Mouse (Mus musculus) embryonic fibroblast, embryonic 13.5 days (primary cell): ENCODE measurements around the gene Gjb3. TPM values are rescaled to one million over a fixed set of nuclear protein-coding genes. Genes with fewer than 3 reads are reported as not detected.

Experiments used
- H3K27ac ChIP-seq: 2 replicates; pipeline ENCODE4 v1.5.1; 2012; ENCODE audit warnings: low read length, control low read depth, inconsistent platforms; ENCODE audit not compliant: insufficient read depth
- H3K4me1 ChIP-seq: 2 replicates; pipeline ENCODE4 v1.6.1; 2011; ENCODE audit warnings: low read length; ENCODE audit not compliant: control insufficient read depth, insufficient read depth
- H3K4me3 ChIP-seq: 2 replicates; pipeline ENCODE4 v1.5.1; 2011; ENCODE audit warnings: mild to moderate bottlenecking, control low read depth, low read length; ENCODE audit not compliant: insufficient read depth
- CTCF ChIP-seq: IDR thresholded peaks from 2 replicates; pipeline ENCODE4 v1.5.1; 2011; ENCODE audit warnings: mild to moderate bottlenecking, control low read depth, low read length, moderate library complexity, borderline replicate concordance; ENCODE audit not compliant: insufficient read depth
- POLR2A ChIP-seq: IDR thresholded peaks from 2 replicates; pipeline ENCODE4 v1.6.1; 2011; ENCODE audit warnings: low read depth, mild to moderate bottlenecking, control low read depth, low read length, moderate library complexity
- polyA plus RNA-seq: library from polyadenylated mRNA; stranded (reverse); fragments of >200 nt; gene quantifications from 2 replicates; pipeline ENCODE4 v1.2.4, GENCODE M21; 2011; ENCODE audit warnings: low read depth; ENCODE audit not compliant: missing spikeins, insufficient read length

Gene Gjb3
- polyA plus RNA-seq, 1 experiment, result 6.6 TPM

DNA sequence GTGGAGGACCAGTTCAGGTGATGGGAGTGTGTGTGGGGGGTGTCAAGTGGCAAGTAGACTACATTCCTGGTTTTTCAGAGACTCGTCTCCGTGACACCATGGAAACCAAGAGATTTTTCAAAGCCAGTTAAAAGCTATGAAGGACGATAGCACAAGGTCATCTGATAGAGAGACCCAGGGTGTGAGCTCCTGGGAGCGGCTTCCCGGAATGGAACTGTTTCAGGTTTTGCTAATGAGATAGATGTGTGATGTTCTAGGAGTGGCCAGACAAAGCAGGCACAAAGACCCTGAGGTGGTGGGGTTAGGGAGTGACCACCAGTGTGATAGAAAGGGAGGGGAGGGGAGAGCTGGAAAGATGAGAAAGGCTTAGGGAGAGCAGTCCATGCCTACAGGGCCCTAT is 14.4 kb upstream of the Gjb3 start:
- no peak for TF ChIP-seq POLR2A
- no peak for TF ChIP-seq CTCF
- Histone ChIP-seq H3K4me3 (no peak overlapping the region), H3K27ac (no peak overlapping the region), H3K4me1 (peaks cover 5% of the 10 kb centered on the region; the same call in 1 of the 2 replicates)

GRCm38 (mm10) chr4:127341372-127341771 is 10.7 kb upstream of the Gjb3 start:
- TF ChIP-seq POLR2A (no peak), CTCF (no peak)

GRCm38 (mm10) chr4:127337668-127338067 is 7.0 kb upstream of the Gjb3 start:
- no peak for TF ChIP-seq POLR2A
- H3K4me3 ChIP-seq, result no peak overlapping the region

More at GRCm38 (mm10) chr4:127341372-127341771, 10.7 kb upstream of the Gjb3 start:
- H3K4me3 ChIP-seq, result no peak overlapping the region
- H3K27ac ChIP-seq, result no peak overlapping the region
- H3K4me1 ChIP-seq, result no peaks in the 10 kb centered on the region

GRCm38 (mm10) chr4:127334870-127335504 is 4.3 kb upstream of the Gjb3 start:
- Histone ChIP-seq H3K4me1 (peaks cover 6% of the 10 kb centered on the region; the same call in 1 of the 2 replicates), H3K27ac (peak overlapping the region; percentile 42; the same call in 1 of the 2 replicates), H3K4me3 (no peak overlapping the region)
- no peak for TF ChIP-seq POLR2A
- TF ChIP-seq CTCF, result no peak

More at GRCm38 (mm10) chr4:127337668-127338067, 7.0 kb upstream of the Gjb3 start:
- Histone ChIP-seq H3K4me1 (peaks cover 3% of the 10 kb centered on the region; the same call in 1 of the 2 replicates), H3K27ac (no peak overlapping the region)

- Histone ChIP-seq H3K4me1 (peaks cover 21% of the 10 kb centered on the region), H3K27ac (no peak overlapping the region), H3K4me3 (no peak overlapping the region)
- no peak for TF ChIP-seq POLR2A
- TF ChIP-seq CTCF, result no peak
These were observed 527 bp upstream of the Gjb3 start for GRCm38 (mm10) chr4:127331171-127331570.

- TF ChIP-seq CTCF (no peak), POLR2A (no peak)
- Histone ChIP-seq H3K4me3 (peak overlapping the region; percentile 25), H3K27ac (peak overlapping the region; percentile 22; the same call in 1 of the 2 replicates), H3K4me1 (peaks cover 18% of the 10 kb centered on the region)
These were observed 893 bp downstream of the Gjb3 start for GRCm38 (mm10) chr4:127329751-127330150.

GRCm38 (mm10) chr4:127329046-127329445 is 1.6 kb downstream of the Gjb3 start:
- Histone ChIP-seq H3K4me1 (peaks cover 18% of the 10 kb centered on the region), H3K4me3 (no peak overlapping the region), H3K27ac (peak overlapping the region; percentile 22; the same call in 1 of the 2 replicates)
- no peak for TF ChIP-seq POLR2A

- peak overlapping the region; percentile 66; the same call in 1 of the 2 replicates for H3K27ac ChIP-seq
- H3K4me3 ChIP-seq, result no peak overlapping the region
- peaks cover 18% of the 10 kb centered on the region for H3K4me1 ChIP-seq
- TF ChIP-seq POLR2A (no peak), CTCF (no peak)
These were observed 2.3 kb downstream of the Gjb3 start for GRCm38 (mm10) chr4:127328378-127328777.

DNA sequence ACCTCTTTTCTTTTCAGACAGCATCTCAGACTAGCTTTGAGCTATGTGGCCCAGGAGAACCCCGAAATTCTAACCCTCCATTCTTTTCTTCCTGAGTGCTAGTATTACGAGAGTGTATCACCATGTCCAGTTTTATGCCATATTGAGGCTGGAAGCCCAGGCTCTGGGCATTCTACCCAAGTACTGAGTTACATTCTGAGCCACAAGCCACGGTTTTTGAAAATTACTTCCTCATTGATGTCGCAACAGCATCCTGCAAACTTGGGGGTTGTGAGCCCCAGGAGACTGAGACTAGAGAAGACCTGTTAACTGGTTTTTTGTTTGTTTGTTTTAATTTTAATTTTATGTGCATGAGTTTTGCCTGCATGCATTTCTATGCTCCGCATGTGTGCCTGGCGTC is 2.9 kb downstream of the Gjb3 start:
- peak overlapping the region; percentile 66 for H3K27ac ChIP-seq
- no peak for TF ChIP-seq POLR2A
- TF ChIP-seq CTCF, result no peak
- peaks cover 18% of the 10 kb centered on the region for H3K4me1 ChIP-seq
- H3K4me3 ChIP-seq, result no peak overlapping the region

DNA sequence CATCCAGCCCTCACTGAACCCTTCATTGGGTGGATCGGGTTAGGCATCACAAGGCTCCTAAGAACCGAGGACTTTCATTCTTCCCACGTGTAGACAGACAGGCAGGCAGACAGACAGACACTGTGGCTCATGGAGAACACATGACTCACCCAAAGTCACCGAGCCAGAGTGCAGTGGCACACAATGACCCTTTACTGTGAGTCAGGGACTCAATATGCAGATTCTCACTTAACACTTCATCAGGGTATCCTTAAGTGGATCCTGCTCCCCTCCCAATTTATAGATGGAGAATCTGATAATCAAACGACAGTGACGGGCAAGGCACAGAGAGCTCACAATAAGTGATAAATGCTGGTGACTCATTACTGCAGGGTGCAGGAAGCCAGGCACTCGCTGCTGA is 3.4 kb downstream of the Gjb3 start:
- TF ChIP-seq CTCF, result no peak
- no peak for TF ChIP-seq POLR2A
- peaks cover 18% of the 10 kb centered on the region for H3K4me1 ChIP-seq
- no peak overlapping the region for H3K4me3 ChIP-seq
- peak overlapping the region; percentile 66 for H3K27ac ChIP-seq
